Mouse (Mus musculus) heart, embryonic 10.5 days (tissue): ENCODE measurements around the gene Leprot. TPM values are rescaled to one million over a fixed set of nuclear protein-coding genes. Genes with fewer than 3 reads are reported as not detected.

ENCODE experiments used
- DNase-seq: peaks from one replicate; pipeline ENCODE4 v3.0.0-alpha.2; 2017; ENCODE audit warnings: low spot score
- H3K27ac ChIP-seq: fragments of 300-500 bp; sonication (generic); 2 replicates; pipeline ENCODE4 v1.5.1; 2016; ENCODE audit warnings: mild to moderate bottlenecking
- H3K27me3 ChIP-seq: fragments of 300-500 bp; sonication (generic); 2 replicates; pipeline ENCODE4 v1.6.1; 2016; ENCODE audit warnings: mild to moderate bottlenecking; ENCODE audit not compliant: poor library complexity, insufficient read depth, severe bottlenecking
- H3K36me3 ChIP-seq: fragments of 300-500 bp; sonication (generic); 2 replicates; pipeline ENCODE4 v1.6.1; 2016; ENCODE audit warnings: mild to moderate bottlenecking, moderate library complexity
- H3K4me1 ChIP-seq: fragments of 300-500 bp; sonication (generic); 2 replicates; pipeline ENCODE4 v1.6.1; 2016; ENCODE audit warnings: mild to moderate bottlenecking
- H3K4me3 ChIP-seq: fragments of 300-500 bp; sonication (generic); 2 replicates; pipeline ENCODE4 v1.5.1; 2016; ENCODE audit warnings: mild to moderate bottlenecking, moderate library complexity
- H3K9me3 ChIP-seq: fragments of 300-500 bp; sonication (generic); 2 replicates; pipeline ENCODE4 v1.6.1; 2016; ENCODE audit warnings: mild to moderate bottlenecking, moderate library complexity
- WGBS: fragments of 180-500 bp; shearing (Covaris S2); methylation state at CpG from one replicate; pipeline ENCODE4 v1.1.7; 2016; 5-methylcytosine and 5-hydroxymethylcytosine counted together
- polyA plus RNA-seq: library from polyadenylated mRNA; unstranded; fragments of >200 nt; fragmentation: Nextera tagmentation; extraction: Ambion mirVana; gene quantifications from 2 replicates; pipeline ENCODE4 v1.2.1, GENCODE M21; 2016

Gene Leprot
- polyA plus RNA-seq, 1 experiment from 2014 or later, result 75.2 TPM

GRCm38 (mm10) chr4:101674790-101675189 lies 27.3 kb downstream of the Leprot start:
- DNase-seq, result no peak
- H3K4me3 ChIP-seq, result no peak overlapping the region
- 70% methylated on average over 5 of the region's 5 CpGs for WGBS
- no peak overlapping the region for H3K27ac ChIP-seq
- H3K9me3 ChIP-seq, result no peaks in the 10 kb centered on the region
- H3K4me1 ChIP-seq, result no peaks in the 10 kb centered on the region
- no peaks in the 10 kb centered on the region for H3K27me3 ChIP-seq
- no peaks in the 10 kb centered on the region for H3K36me3 ChIP-seq

- Histone ChIP-seq H3K4me3 (no peak overlapping the region), H3K27ac (no peak overlapping the region), H3K4me1 (no peaks in the 10 kb centered on the region), H3K27me3 (no peaks in the 10 kb centered on the region), H3K9me3 (no peaks in the 10 kb centered on the region), H3K36me3 (no peaks in the 10 kb centered on the region)
- DNase-seq, result no peak
- WGBS, result 78% methylated on average over 4 of the region's 4 CpGs
These were observed 28.2 kb downstream of the Leprot start for GRCm38 (mm10) chr4:101675726-101676125.

- no peak overlapping the region for H3K4me3 ChIP-seq
- no peaks in the 10 kb centered on the region for H3K27me3 ChIP-seq
- no peaks in the 10 kb centered on the region for H3K9me3 ChIP-seq
- no peak overlapping the region for H3K27ac ChIP-seq
- no peaks in the 10 kb centered on the region for H3K4me1 ChIP-seq
- 78% methylated on average over 4 of the region's 4 CpGs for WGBS
- no peak for DNase-seq
- H3K36me3 ChIP-seq, result no peaks in the 10 kb centered on the region
These were observed 35.1 kb downstream of the Leprot start for GRCm38 (mm10) chr4:101682620-101683019.

- H3K27me3 ChIP-seq, result no peaks in the 10 kb centered on the region
- H3K27ac ChIP-seq, result no peak overlapping the region
- no peaks in the 10 kb centered on the region for H3K9me3 ChIP-seq
- H3K4me3 ChIP-seq, result no peak overlapping the region
- no peak for DNase-seq
- H3K36me3 ChIP-seq, result no peaks in the 10 kb centered on the region
- WGBS, result 70% methylated on average over 3 of the region's 3 CpGs
- no peaks in the 10 kb centered on the region for H3K4me1 ChIP-seq
These were observed 35.6 kb downstream of the Leprot start for GRCm38 (mm10) chr4:101683086-101683485.

- Histone ChIP-seq H3K4me1 (no peaks in the 10 kb centered on the region), H3K9me3 (no peaks in the 10 kb centered on the region), H3K27me3 (no peaks in the 10 kb centered on the region), H3K4me3 (no peak overlapping the region), H3K27ac (no peak overlapping the region), H3K36me3 (no peaks in the 10 kb centered on the region)
- WGBS, result 83% methylated on average over 3 of the region's 3 CpGs
- DNase-seq, result no peak
These were observed 37.3 kb downstream of the Leprot start for GRCm38 (mm10) chr4:101684821-101685220.

GRCm38 (mm10) chr4:101686227-101686810 lies 38.8 kb downstream of the Leprot start:
- Histone ChIP-seq H3K4me1 (no peaks in the 10 kb centered on the region), H3K9me3 (no peaks in the 10 kb centered on the region), H3K4me3 (no peak overlapping the region), H3K27me3 (no peaks in the 10 kb centered on the region), H3K27ac (no peak overlapping the region), H3K36me3 (no peaks in the 10 kb centered on the region)
- 78% methylated on average over 13 of the region's 13 CpGs for WGBS
- no peak for DNase-seq

- 82% methylated on average over 4 of the region's 4 CpGs for WGBS
- H3K27me3 ChIP-seq, result no peaks in the 10 kb centered on the region
- H3K4me3 ChIP-seq, result no peak overlapping the region
- no peaks in the 10 kb centered on the region for H3K9me3 ChIP-seq
- no peaks in the 10 kb centered on the region for H3K36me3 ChIP-seq
- H3K27ac ChIP-seq, result no peak overlapping the region
- no peak for DNase-seq
- no peaks in the 10 kb centered on the region for H3K4me1 ChIP-seq
These were observed 41.7 kb downstream of the Leprot start for GRCm38 (mm10) chr4:101689241-101689640.

- Histone ChIP-seq H3K36me3 (no peaks in the 10 kb centered on the region), H3K27me3 (no peaks in the 10 kb centered on the region), H3K27ac (no peak overlapping the region), H3K4me3 (no peak overlapping the region), H3K4me1 (no peaks in the 10 kb centered on the region), H3K9me3 (no peaks in the 10 kb centered on the region)
- no peak for DNase-seq
- 68% methylated on average over 5 of the region's 5 CpGs for WGBS
These were observed 42.1 kb downstream of the Leprot start for GRCm38 (mm10) chr4:101689645-101690044.

GRCm38 (mm10) chr4:101692892-101693291 lies 45.4 kb downstream of the Leprot start:
- no peaks in the 10 kb centered on the region for H3K9me3 ChIP-seq
- WGBS, result 75% methylated on average over 4 of the region's 4 CpGs
- no peak for DNase-seq

GRCm38 (mm10) chr4:101694529-101694928 lies 47.0 kb downstream of the Leprot start:
- Histone ChIP-seq H3K27ac (no peak overlapping the region), H3K4me1 (no peaks in the 10 kb centered on the region), H3K27me3 (no peaks in the 10 kb centered on the region), H3K36me3 (no peaks in the 10 kb centered on the region), H3K9me3 (no peaks in the 10 kb centered on the region), H3K4me3 (no peak overlapping the region)
- DNase-seq, result no peak
- 67% methylated on average over 6 of the region's 6 CpGs for WGBS

More at GRCm38 (mm10) chr4:101692892-101693291, 45.4 kb downstream of the Leprot start:
- Histone ChIP-seq H3K27me3 (no peaks in the 10 kb centered on the region), H3K4me3 (no peak overlapping the region), H3K4me1 (no peaks in the 10 kb centered on the region), H3K36me3 (no peaks in the 10 kb centered on the region), H3K27ac (no peak overlapping the region)

GRCm38 (mm10) chr4:101697236-101697635 lies 49.7 kb downstream of the Leprot start:
- Histone ChIP-seq H3K27ac (no peak overlapping the region), H3K4me3 (no peak overlapping the region), H3K36me3 (no peaks in the 10 kb centered on the region), H3K27me3 (no peaks in the 10 kb centered on the region), H3K4me1 (no peaks in the 10 kb centered on the region), H3K9me3 (no peaks in the 10 kb centered on the region)
- 72% methylated on average over 3 of the region's 3 CpGs for WGBS
- DNase-seq, result no peak

GRCm38 (mm10) chr4:101699423-101699822 lies 51.9 kb downstream of the Leprot start:
- no peaks in the 10 kb centered on the region for H3K36me3 ChIP-seq
- H3K4me1 ChIP-seq, result no peaks in the 10 kb centered on the region
- no peak for DNase-seq
- H3K27me3 ChIP-seq, result no peaks in the 10 kb centered on the region
- H3K27ac ChIP-seq, result no peak overlapping the region
- H3K4me3 ChIP-seq, result no peak overlapping the region
- 90% methylated on average over 1 of the region's 1 CpGs for WGBS
- H3K9me3 ChIP-seq, result no peaks in the 10 kb centered on the region

- H3K9me3 ChIP-seq, result no peaks in the 10 kb centered on the region
- H3K4me3 ChIP-seq, result no peak overlapping the region
- WGBS, result 83% methylated on average over 14 of the region's 14 CpGs
- no peak for DNase-seq
- no peak overlapping the region for H3K27ac ChIP-seq
- H3K27me3 ChIP-seq, result 0 out of 2 replicates have a peak, but pooled peaks cover 3% of the 10 kb centered on the region
- no peaks in the 10 kb centered on the region for H3K36me3 ChIP-seq
- H3K4me1 ChIP-seq, result no peaks in the 10 kb centered on the region
These were observed 53.5 kb downstream of the Leprot start for GRCm38 (mm10) chr4:101700892-101701640.
